Mouse (Mus musculus) layer of hippocampus, postnatal 25 days (tissue): ENCODE results near the gene Kalrn. TPM values are rescaled to one million over a fixed set of nuclear protein-coding genes. Genes with fewer than 3 reads are reported as not detected.

ENCODE experiments used
- DNase-seq, 2 experiments: peaks; one replicate each; pipeline ENCODE4 v3.0.0; 2022; ENCODE audit warnings: mixed read lengths in 2 of 2, low spot score in 1 of 2; ENCODE audit errors: extremely low spot score in 1 of 2
- total RNA-seq, 2 experiments: library from RNA; stranded (reverse); gene quantifications; 2 replicates each; pipeline ENCODE4 v1.2.3; 2021

Gene Kalrn
- total RNA-seq, 2 experiments from 2014 or later = 456 to 578 TPM

- DNase-seq = no peak
Observed at GRCm38 (mm10) chr16:34279654-34280383, 293.5 kb downstream of the Kalrn start.

DNA sequence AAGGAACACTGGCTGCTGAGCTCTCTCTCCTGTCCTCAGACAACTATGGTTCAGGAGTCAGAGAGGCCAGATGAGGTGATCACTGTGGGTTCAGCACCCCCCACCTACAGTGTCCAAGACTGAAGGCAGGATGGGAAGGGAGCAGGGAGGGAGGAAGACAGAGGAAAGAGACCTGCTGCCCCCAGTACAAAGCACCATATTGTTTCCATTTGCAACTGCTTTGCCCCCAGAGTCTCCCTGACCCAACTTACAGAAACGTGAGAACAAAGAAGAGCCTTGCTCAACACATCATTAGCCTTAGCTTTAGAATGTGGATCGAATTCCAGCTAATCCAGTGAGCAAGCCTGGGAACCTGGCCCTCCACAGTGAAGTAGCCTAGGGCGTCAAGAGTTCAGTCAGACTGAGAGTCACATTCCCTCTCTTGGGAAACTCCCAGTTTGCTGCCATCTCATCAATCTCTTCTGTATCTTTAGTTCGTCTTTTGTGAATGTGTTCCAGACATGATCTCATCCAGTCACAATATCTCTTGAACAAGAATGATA, 295.0 kb downstream of the Kalrn start:
- no peak for DNase-seq

DNA sequence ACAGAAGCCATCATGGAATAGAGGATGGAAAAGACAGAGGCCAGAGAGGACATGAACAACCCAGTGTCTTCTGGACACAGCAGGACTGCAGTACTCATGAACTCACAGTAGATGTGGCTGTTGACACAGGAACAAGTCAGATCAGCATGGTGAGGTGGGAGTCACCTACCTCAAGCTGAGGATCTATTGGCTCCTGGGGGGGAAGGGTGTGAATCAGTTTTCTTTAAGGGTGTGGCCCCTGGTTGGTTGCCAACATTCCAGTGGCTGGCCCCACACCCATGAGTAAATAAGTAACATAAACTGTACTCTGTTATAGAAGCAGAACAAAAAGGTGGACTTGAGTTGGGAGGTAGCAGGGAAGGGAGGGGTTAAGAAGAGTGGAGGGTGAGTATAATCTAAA, 298.7 kb downstream of the Kalrn start:
- no peak for DNase-seq

GRCm38 (mm10) chr16:34271476-34271875, 301.9 kb downstream of the Kalrn start:
- no peak for DNase-seq

DNA sequence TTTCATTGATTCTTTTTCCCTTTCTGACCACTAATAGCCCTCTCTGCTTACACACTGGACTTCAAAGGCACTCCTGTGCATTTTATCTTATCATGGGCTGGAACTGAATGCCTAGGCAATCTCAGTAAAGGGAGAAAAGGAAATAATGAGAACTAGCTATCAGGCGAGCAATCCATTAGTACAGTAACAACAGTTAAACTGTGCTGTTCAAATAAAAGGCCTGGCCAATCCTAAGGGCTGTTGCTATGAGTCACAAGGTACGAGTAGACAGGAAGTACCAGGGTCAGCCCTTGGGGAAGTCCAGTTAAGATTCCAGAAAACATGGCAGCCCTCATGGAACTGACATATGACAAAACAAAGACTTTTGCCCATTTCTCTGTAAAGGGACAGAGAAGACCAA, 302.7 kb downstream of the Kalrn start:
- DNase-seq = no peak

DNA sequence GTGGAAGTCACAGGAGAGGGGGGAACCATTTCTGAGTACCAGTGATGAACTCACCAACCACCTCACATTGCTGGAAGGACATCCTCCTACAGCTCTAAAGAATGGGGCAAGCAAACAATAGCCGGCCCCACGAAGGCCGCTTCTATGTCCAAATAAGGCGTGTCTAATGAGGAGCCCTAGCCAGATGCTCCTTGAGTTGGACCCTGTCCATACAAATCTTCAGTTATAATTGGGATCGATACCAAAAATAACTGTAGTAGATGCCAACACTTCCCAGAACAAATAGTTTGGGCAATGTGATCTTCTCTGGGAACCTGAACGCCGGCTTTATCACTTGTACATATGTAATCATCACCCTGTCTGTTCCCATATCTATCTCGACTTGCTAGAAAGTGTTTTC, 303.7 kb downstream of the Kalrn start:
- no peak for DNase-seq

- no peak for DNase-seq
Observed at GRCm38 (mm10) chr16:34267751-34268150, 305.6 kb downstream of the Kalrn start.

- no peak for DNase-seq
Observed at GRCm38 (mm10) chr16:34264671-34265070, 308.7 kb downstream of the Kalrn start.

DNA sequence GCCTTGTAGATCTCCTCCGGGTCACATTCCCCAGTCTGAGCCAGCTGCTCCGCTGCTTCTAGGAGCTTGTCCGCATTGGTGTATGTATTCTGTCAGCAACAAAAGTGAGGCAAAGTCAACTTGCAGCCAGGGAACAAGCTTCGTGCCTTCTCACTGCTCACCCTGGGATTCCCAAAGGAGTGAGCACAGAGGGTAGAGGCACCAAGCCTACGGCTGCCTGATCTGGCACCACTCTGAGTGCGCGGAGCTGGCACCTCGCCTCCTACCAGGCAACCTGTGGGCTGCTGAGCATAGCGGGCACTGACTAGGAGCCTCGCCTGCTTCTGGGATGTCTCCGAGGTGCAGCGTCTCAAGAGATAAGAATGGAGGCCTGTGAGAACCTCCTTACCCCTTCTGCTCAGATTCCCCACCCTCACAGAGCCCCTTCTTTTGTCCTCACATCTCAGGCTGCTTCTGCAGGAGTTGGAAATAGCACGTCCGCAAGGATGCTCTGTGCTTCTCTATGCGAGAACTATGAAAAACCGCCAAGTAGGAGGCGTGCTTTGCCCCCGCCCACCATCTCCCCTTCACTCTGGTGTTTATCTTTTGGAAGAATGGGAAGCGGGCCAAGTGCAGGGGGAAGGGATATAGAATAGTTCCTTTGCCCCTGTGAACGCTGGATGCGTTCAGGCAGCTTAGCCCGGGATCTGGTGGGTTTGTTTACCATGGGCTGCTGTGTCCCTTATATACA, 310.4 kb downstream of the Kalrn start:
- peak in 1 of 2 experiments; percentile 60 for DNase-seq

GRCm38 (mm10) chr16:34260971-34261924, 312.1 kb downstream of the Kalrn start:
- no peak for DNase-seq

- DNase-seq = no peak
Observed at GRCm38 (mm10) chr16:34254646-34255022, 318.7 kb downstream of the Kalrn start.

DNA sequence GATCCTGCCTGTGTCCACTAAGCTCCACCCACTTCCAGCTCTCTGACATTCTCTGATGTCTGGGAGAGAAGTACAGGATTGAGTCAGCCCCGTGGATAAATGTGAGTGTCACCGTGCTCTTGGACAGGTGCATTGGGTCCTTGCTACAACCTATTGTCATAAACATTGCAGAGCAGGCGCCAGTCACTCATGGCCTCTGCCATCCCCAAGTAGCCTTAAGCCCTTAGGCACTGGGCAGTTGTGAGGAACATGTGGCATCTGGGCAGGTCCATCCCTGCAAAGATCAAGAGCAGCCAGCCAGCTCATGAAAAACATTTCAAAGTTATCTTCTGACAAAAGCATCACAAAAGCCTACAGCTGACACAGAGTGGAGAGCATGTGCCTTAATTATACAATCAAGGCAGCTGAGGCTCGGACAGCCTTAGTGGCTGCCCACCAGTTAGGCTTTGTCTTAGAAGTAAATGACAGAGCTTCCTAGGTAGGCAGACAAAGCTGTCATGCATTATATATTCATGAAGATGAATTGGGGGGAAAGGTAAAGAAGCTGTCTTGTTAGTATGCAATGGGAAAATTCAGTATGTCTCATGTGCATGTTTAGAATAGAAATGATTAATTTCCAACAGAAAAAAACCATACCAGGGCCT, 319.2 kb downstream of the Kalrn start:
- DNase-seq = no peak

- DNase-seq = no peak
Observed at GRCm38 (mm10) chr16:34252670-34253069, 320.7 kb downstream of the Kalrn start.

DNA sequence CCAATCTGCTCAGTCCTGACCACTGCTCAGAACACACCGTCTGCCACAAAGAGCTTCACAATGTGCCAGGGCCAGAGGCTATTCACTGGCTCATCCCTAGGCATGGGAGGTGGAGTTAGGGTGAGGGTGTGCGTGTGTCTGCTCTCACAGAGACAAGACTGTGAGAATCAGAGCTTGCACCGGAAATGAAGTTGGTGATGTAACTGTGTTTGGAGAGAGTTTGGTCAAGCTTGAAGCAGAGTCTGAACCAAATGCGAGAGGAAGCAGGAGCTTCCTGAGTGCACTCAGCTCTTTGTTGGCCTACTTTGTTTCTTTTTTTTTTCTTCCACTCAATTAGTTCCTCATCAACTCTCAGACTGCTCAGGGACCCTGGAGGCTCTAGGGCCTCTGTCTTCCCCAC, 325.1 kb downstream of the Kalrn start:
- no peak for DNase-seq

GRCm38 (mm10) chr16:34241936-34242729, 331.2 kb downstream of the Kalrn start:
- peak; percentile 70 to 75 for DNase-seq

DNA sequence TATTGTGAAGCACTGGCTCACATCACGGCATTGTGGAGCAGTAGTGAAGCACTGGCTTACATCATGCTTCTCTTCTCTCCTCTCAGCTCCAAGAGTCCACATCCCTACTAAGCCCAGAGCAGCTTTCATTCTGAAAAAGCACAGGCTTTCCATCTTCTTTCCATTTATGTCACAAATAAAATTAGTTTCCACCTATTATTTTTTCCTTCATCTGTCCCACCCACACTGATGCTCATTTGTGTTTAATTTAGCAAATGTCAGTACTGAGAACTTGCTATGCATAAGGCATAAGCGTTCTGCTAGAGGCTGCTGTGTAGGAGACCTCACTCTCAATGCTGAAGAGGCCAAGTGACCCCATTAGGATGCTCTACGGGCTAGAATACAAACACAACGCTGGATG, 333.7 kb downstream of the Kalrn start:
- DNase-seq = no peak

GRCm38 (mm10) chr16:34236898-34237611, 336.3 kb downstream of the Kalrn start:
- DNase-seq = no peak

- no peak for DNase-seq
Observed at GRCm38 (mm10) chr16:34235086-34235485, 338.2 kb downstream of the Kalrn start.

DNA sequence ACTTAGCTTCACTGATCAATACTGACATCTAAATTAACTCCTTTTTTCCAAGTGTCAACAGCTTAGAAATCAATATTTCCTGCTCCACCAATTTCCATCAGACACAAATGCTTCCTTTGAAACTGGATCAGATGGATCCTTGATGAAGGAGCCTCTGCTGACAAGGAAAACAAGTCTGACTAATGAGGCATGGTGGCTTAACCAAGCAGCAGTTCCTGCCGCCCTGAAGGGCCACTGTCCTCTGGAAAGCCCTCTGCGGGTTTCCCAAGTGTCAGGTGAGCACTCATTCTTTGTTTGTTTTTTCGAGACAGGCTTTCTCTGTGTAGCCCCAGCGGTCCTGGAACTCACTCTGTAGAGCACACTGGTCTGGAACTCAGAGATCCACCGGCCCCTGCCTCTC, 341.4 kb downstream of the Kalrn start:
- no peak for DNase-seq
